In genomic region chr13:55099726-55100478, GRCm38 (mm10) we compare ENCODE assay signal across 8 mouse cellular contexts. TPM values are rescaled to one million over a fixed set of nuclear protein-coding genes. Genes with fewer than 3 reads are reported as not detected.
DNase-seq lines count a peak whose midpoint lies in the region; ATAC-seq lines count a peak whose summit lies in the region.

TSS of gene Uimc1 (minus strand) at chr13:55100300.

- H3K27ac ChIP-seq in limb, embryonic 10.5 days, result peak within 1 kb of the TSS; percentile 95
- peak within 1 kb of the TSS; percentile 91 for H3K27ac ChIP-seq in midbrain, embryonic 12.5 days (replicated peaks)

- intact Hi-C loops in gastrocnemius, postnatal 14 days (cut with DNase I; ENCODE audit: low total_unique reads), result no loop called here

- no peaks in the 10 kb centered on the region for H3K27me3 ChIP-seq in limb, embryonic 10.5 days (ENCODE audit: low read depth, poor library complexity, severe bottlenecking)
- H3K27me3 ChIP-seq in midbrain, embryonic 12.5 days, result no peaks in the 10 kb centered on the region

- H3K36me3 ChIP-seq in limb, embryonic 10.5 days, result no peaks in the 10 kb centered on the region
- no peaks in the 10 kb centered on the region for H3K36me3 ChIP-seq in midbrain, embryonic 12.5 days

- H3K4me3 ChIP-seq in limb, embryonic 10.5 days, result peak within 1 kb of the TSS; percentile 92
- peak within 1 kb of the TSS; percentile 84 for H3K4me3 ChIP-seq in midbrain, embryonic 12.5 days

- WGBS in limb, embryonic 10.5 days, result under 1% methylated on average over 81 of the region's 81 CpGs
- under 1% methylated on average over 52 of the region's 81 CpGs for WGBS in midbrain, embryonic 12.5 days

- peak within 1 kb of the TSS; percentile 60 for H3K4me2 ChIP-seq in midbrain, embryonic 12.5 days (replicated peaks)

- peaks cover 12% of the 10 kb centered on the region for H3K4me1 ChIP-seq in limb, embryonic 10.5 days
- H3K4me1 ChIP-seq in midbrain, embryonic 12.5 days, result peaks cover 7% of the 10 kb centered on the region

- H3K9ac ChIP-seq in midbrain, embryonic 12.5 days (replicated peaks), result peak within 1 kb of the TSS; percentile 91

- DNase-seq in left cerebral cortex, adult 18-20 months (ENCODE audit: low spot score in 2 of 2), result peak; percentile 70 to 81
- DNase-seq in left cerebral cortex, adult 11 months (ENCODE audit: low spot score), result no peak
- DNase-seq in embryo, embryonic 10.5 days (ENCODE audit: low spot score), result peak; percentile 94
- peak; percentile 84 for DNase-seq in gastrocnemius, postnatal 14 days
- peak; percentile 92 for DNase-seq in limb, embryonic 10.5 days (ENCODE audit: low spot score)
- peak; percentile 71 for DNase-seq in skeletal muscle tissue, adult 2 months (ENCODE audit: low read depth, low spot score)

- ATAC-seq in inflammation-experienced regulatory T-cells, adult 6 months, result peak; percentile 69
- peak; percentile 92 for ATAC-seq in midbrain, embryonic 12.5 days (ENCODE audit: low FRiP score, low read depth)

- no peaks in the 10 kb centered on the region for H3K9me3 ChIP-seq in limb, embryonic 10.5 days (replicated peaks)
- H3K9me3 ChIP-seq in midbrain, embryonic 12.5 days, result peaks cover 3% of the 10 kb centered on the region; the same call in 1 of the 2 replicates

RNA-seq across cellular contexts. Expression of gene Uimc1, which starts in this region (rescaled TPM):
- total RNA-seq in left cerebral cortex, adult 18-20 months (2021), result 10 to 100 TPM; 22.0 to 25.5 TPM
- 10 to 100 TPM; 13.9 to 15.3 TPM for total RNA-seq in gastrocnemius, postnatal 14 days (2021)
- polyA plus RNA-seq in inflammation-experienced regulatory T-cells, adult 6 months (2017; shearing (Covaris generic)), result 100 to 1,000 TPM in 1 of 3 experiments, 10 to 100 TPM in 2; 67.9 to 101 (median 96.7) TPM
- polyA plus RNA-seq in limb, embryonic 10.5 days (2016; fragmentation: Nextera tagmentation; extraction: Ambion mirVana), result 21.2 and 24.4 TPM in 2 replicates
- polyA plus RNA-seq in midbrain, embryonic 12.5 days (2016; fragmentation: Nextera tagmentation; extraction: Ambion mirVana), result 21.7 and 23.5 TPM in 2 replicates
